Mouse (Mus musculus): ENCODE data around the gene Maged2. TPM values are rescaled to one million over a fixed set of nuclear protein-coding genes. Genes with fewer than 3 reads are reported as not detected.

Maged2 gene
- polyA plus RNA-seq, 1 experiment: 0.15 TPM

Other genes starting within 250 kb of the Maged2 start
- 0.16 and 0.27 TPM in 2 replicates for gene Pfkfb1, start 226.1 kb downstream of the Maged2 start, polyA plus RNA-seq (2012)
- 0.33 and 0.39 TPM in 2 replicates for gene Apex2, start 224.5 kb downstream of the Maged2 start, polyA plus RNA-seq (2012)
- gene Tro, start 156.8 kb downstream of the Maged2 start, polyA plus RNA-seq (2012): not detected in 2 replicates
- gene Gnl3l, start 203.0 kb upstream of the Maged2 start, polyA plus RNA-seq (2012): 0.04 and 0.08 TPM in 2 replicates
- 0.04 TPM in 1 of 2 replicates, not detected in the other for gene Fgd1, start 231.8 kb upstream of the Maged2 start, polyA plus RNA-seq (2012)